Mouse (Mus musculus) brain, adult 10 weeks (tissue): Measurements from ENCODE around the gene 6030458C11Rik. TPM values are rescaled to one million over a fixed set of nuclear protein-coding genes. Genes with fewer than 3 reads are reported as not detected.

Experiments used
- polyA plus RNA-seq: library from polyadenylated mRNA; stranded (reverse); fragments of 350-450 nt; fragmentation: Illumina TruSeq; extraction: RNeasy Lipid Tissue Mini Kit (QIAGEN cat#74804); gene quantifications from one replicate; pipeline ENCODE4 v1.2.3, GENCODE M21; 2015; ENCODE audit warnings: low read depth, low replicate concordance

The 6030458C11Rik gene
- polyA plus RNA-seq, result 27.5 TPM

GRCm38 (mm10) chr15:12824197-12824952 lies at the start of gene 6030458C11Rik, which contains the start of gene Drosha:
Gene 6030458C11Rik (minus strand): TSS chr15:12824649.
Gene Drosha (plus strand): TSS chr15:12824815.

Other genes with a start within 250 kb of the 6030458C11Rik start
- gene Pdzd2, start 84.7 kb downstream of the 6030458C11Rik start, polyA plus RNA-seq, result 20.5 TPM
- gene Drosha, start 166 bp upstream of the 6030458C11Rik start, polyA plus RNA-seq, result 60.2 TPM